Mouse (Mus musculus) bone marrow macrophage, adult 2 months (primary cell): ENCODE data around the gene Exoc6b.

Source experiments
- CTCF ChIP-seq: IDR thresholded peaks from 2 replicates; pipeline ENCODE4 v1.5.1; 2012; ENCODE audit warnings: low read depth, mild to moderate bottlenecking, low read length, moderate library complexity
- POLR2A ChIP-seq: IDR thresholded peaks from 2 replicates; pipeline ENCODE4 v1.6.1; 2012; ENCODE audit warnings: mild to moderate bottlenecking, low read depth, low read length, borderline replicate concordance

DNA sequence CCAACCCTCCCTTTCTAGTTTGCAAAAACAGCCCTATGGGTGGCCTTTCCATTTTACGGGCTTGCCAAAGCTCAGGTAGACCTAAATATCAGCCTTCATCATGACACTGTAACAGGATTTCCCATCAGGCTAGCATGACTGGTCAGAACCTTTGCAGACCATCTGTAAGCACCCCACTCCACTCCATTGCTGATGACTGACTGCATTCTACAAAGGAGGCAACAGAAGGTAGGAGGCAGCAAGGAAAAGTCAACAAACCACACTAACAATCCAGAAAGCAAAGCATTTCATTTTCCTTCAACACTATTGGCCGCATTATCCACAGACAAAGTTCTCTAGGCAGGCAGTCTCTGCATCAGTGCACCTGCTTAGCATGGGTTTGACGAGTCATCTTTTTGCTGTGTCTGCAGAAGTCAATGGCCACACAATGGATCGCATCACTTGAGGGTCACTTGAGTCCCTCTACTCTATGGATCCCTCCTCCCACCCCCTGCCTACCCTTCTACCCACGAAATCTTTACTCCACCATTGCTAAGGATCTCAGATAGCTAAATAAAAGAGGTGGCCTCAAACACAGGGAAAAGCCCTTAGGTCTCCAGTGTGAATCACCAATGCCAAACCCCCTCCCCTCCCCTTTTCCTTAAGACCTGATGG lies 323.0 kb downstream of the Exoc6b start:
- no peak for TF ChIP-seq CTCF
- no peak for TF ChIP-seq POLR2A
